Mouse (Mus musculus) bone marrow macrophage, adult 2 months (primary cell): ENCODE measurements around the gene Bbs9.

Experiments
- CTCF ChIP-seq: IDR thresholded peaks from 2 replicates; pipeline ENCODE4 v1.5.1; 2012; ENCODE audit warnings: low read depth, mild to moderate bottlenecking, low read length, moderate library complexity
- POLR2A ChIP-seq: IDR thresholded peaks from 2 replicates; pipeline ENCODE4 v1.6.1; 2012; ENCODE audit warnings: mild to moderate bottlenecking, low read depth, low read length, borderline replicate concordance

GRCm38 (mm10) chr9:22678496-22678895 lies 203.0 kb downstream of the Bbs9 start:
- no peak for TF ChIP-seq CTCF
- TF ChIP-seq POLR2A = no peak
